Mouse (Mus musculus) CH12.LX (cell line): ENCODE data around the gene Olfr1137. TPM values are rescaled to one million over a fixed set of nuclear protein-coding genes. Genes with fewer than 3 reads are reported as not detected.

ENCODE experiments used
- DNase-seq: peaks from one replicate; pipeline ENCODE4 v3.0.0-alpha.2; 2013; ENCODE audit errors: extremely low read depth
- H3K27ac ChIP-seq: 2 replicates; pipeline ENCODE4 v1.5.1; 2012; ENCODE audit warnings: low read depth, mild to moderate bottlenecking, control low read depth, moderate library complexity; ENCODE audit not compliant: insufficient read depth
- H3K27me3 ChIP-seq: replicated peaks from 2 replicates; pipeline ENCODE3; 2012; ENCODE audit warnings: inconsistent platforms
- H3K36me3 ChIP-seq, 2 experiments: replicated peaks in 1 of 2; 2 replicates each; pipeline versions ENCODE3 to v1.6.1; 2012; ENCODE audit warnings: inconsistent platforms in 1 of 2, low read length in 1 of 2, mild to moderate bottlenecking in 1 of 2, mixed read lengths in 1 of 2, moderate library complexity in 1 of 2; ENCODE audit not compliant: control insufficient read depth in 1 of 2, insufficient read depth in 1 of 2
- H3K4me1 ChIP-seq, 2 experiments: 2 replicates each; pipeline ENCODE4 v1.6.1; 2012; ENCODE audit warnings: inconsistent platforms in 1 of 2, moderate library complexity in 1 of 2; ENCODE audit not compliant: insufficient read depth in 2 of 2, control insufficient read depth in 1 of 2
- H3K4me2 ChIP-seq: 2 replicates; pipeline ENCODE4 v1.6.1; 2012; ENCODE audit warnings: low read depth, mild to moderate bottlenecking, control low read depth; ENCODE audit not compliant: poor library complexity, insufficient read depth, severe bottlenecking
- H3K4me3 ChIP-seq, 3 experiments: fragments of 150-350 bp in 1 of 3; sonication (generic) in 1 of 3; replicated peaks in 1 of 3; 2 replicates each; pipeline versions ENCODE3 to v1.5.1; 2011 to 2012; ENCODE audit warnings: low read depth in 2 of 3, low read length in 2 of 3, mild to moderate bottlenecking in 2 of 3, moderate library complexity in 2 of 3, control low read depth in 1 of 3, improper control_type of control experiment in 1 of 3, inconsistent platforms in 1 of 3, mixed read lengths in 1 of 3; ENCODE audit not compliant: poor library complexity in 1 of 3
- H3K79me2 ChIP-seq: replicated peaks from 2 replicates; pipeline ENCODE4 v1.6.1; 2012; ENCODE audit warnings: mild to moderate bottlenecking, moderate library complexity; ENCODE audit not compliant: control insufficient read depth, poor library complexity, insufficient read depth, severe bottlenecking; ENCODE audit errors: extremely low read depth
- H3K9ac ChIP-seq: 2 replicates; pipeline ENCODE4 v1.6.1; 2012; ENCODE audit warnings: low read depth, mild to moderate bottlenecking, control low read depth, moderate library complexity; ENCODE audit not compliant: insufficient read depth
- H3K9me3 ChIP-seq: replicated peaks from 2 replicates; pipeline ENCODE3; 2012; ENCODE audit warnings: low read length, inconsistent platforms, mixed read lengths
- CHD1 ChIP-seq: IDR thresholded peaks from 2 replicates; pipeline ENCODE4 v1.6.1; 2012; ENCODE audit warnings: low read depth, low read length, improper control_type of control experiment, inconsistent platforms
- ELF1 ChIP-seq: IDR thresholded peaks from 2 replicates; pipeline ENCODE4 v1.6.1; 2014; ENCODE audit warnings: low read depth, mild to moderate bottlenecking, inconsistent platforms, low read length, improper control_type of control experiment
- ETS1 ChIP-seq: conservative IDR thresholded peaks from 2 replicates; pipeline ENCODE4 v1.6.1; 2012; ENCODE audit warnings: low read depth, mild to moderate bottlenecking, inconsistent platforms, low read length, improper control_type of control experiment, moderate library complexity
- HCFC1 ChIP-seq: IDR thresholded peaks from 2 replicates; pipeline ENCODE4 v1.6.1; 2012; ENCODE audit warnings: low read depth, mild to moderate bottlenecking, inconsistent platforms, low read length, improper control_type of control experiment
- IRF4 ChIP-seq: IDR thresholded peaks from 2 replicates; pipeline ENCODE4 v1.6.1; 2014; ENCODE audit warnings: low read depth, mild to moderate bottlenecking, inconsistent platforms, low read length, improper control_type of control experiment
- JUN ChIP-seq: IDR thresholded peaks from 2 replicates; pipeline ENCODE4 v1.6.1; 2011; ENCODE audit warnings: low read depth, mild to moderate bottlenecking, low read length, improper control_type of control experiment, moderate library complexity; ENCODE audit not compliant: insufficient read depth
- MAFK ChIP-seq: IDR thresholded peaks from 2 replicates; pipeline ENCODE4 v1.6.1; 2011; ENCODE audit warnings: low read length, improper control_type of control experiment; ENCODE audit not compliant: insufficient replicate concordance
- MAX ChIP-seq: IDR thresholded peaks from 2 replicates; pipeline ENCODE4 v1.6.1; 2011; ENCODE audit warnings: low read length, improper control_type of control experiment
- MAZ ChIP-seq: IDR thresholded peaks from 2 replicates; pipeline ENCODE4 v1.6.1; 2012; ENCODE audit warnings: low read depth, mild to moderate bottlenecking, inconsistent platforms, low read length, improper control_type of control experiment, moderate library complexity
- MEF2A ChIP-seq: IDR thresholded peaks from 2 replicates; pipeline ENCODE4 v1.6.1; 2014; ENCODE audit warnings: low read depth, mild to moderate bottlenecking, inconsistent platforms, low read length, improper control_type of control experiment, borderline replicate concordance
- MXI1 ChIP-seq: IDR thresholded peaks from 2 replicates; pipeline ENCODE4 v1.6.1; 2011; ENCODE audit warnings: mild to moderate bottlenecking, low read depth, low read length, improper control_type of control experiment
- NELFE ChIP-seq: IDR thresholded peaks from 2 replicates; pipeline ENCODE4 v1.6.1; 2011; ENCODE audit warnings: low read depth, low read length, improper control_type of control experiment
- NRF1 ChIP-seq: IDR thresholded peaks from 2 replicates; pipeline ENCODE4 v1.6.1; 2014; ENCODE audit warnings: low read depth, mild to moderate bottlenecking, inconsistent platforms, low read length, improper control_type of control experiment, moderate library complexity
- PAX5 ChIP-seq: IDR thresholded peaks from 2 replicates; pipeline ENCODE4 v1.6.1; 2012; ENCODE audit warnings: low read length, inconsistent platforms, mixed read lengths
- POLR2A ChIP-seq: IDR thresholded peaks from 2 replicates; pipeline ENCODE4 v1.6.1; 2011; ENCODE audit warnings: low read depth, mild to moderate bottlenecking, improper control_type of control experiment, low read length
- POLR2AphosphoS2 ChIP-seq: IDR thresholded peaks from 2 replicates; pipeline ENCODE4 v1.6.1; 2011; ENCODE audit warnings: low read depth, low read length, improper control_type of control experiment
- RAD21 ChIP-seq: IDR thresholded peaks from 2 replicates; pipeline ENCODE4 v1.6.1; 2011; ENCODE audit warnings: low read depth, mild to moderate bottlenecking, low read length, improper control_type of control experiment, moderate library complexity
- RCOR1 ChIP-seq: conservative IDR thresholded peaks from 2 replicates; pipeline ENCODE4 v1.6.1; 2012; ENCODE audit warnings: low read depth, mild to moderate bottlenecking, inconsistent platforms, low read length, improper control_type of control experiment
- SMC3 ChIP-seq: IDR thresholded peaks from 2 replicates; pipeline ENCODE4 v1.6.1; 2011; ENCODE audit warnings: low read depth, low read length, improper control_type of control experiment
- TBP ChIP-seq: conservative IDR thresholded peaks from 2 replicates; pipeline ENCODE4 v1.6.1; 2011; ENCODE audit warnings: low read depth, low read length, improper control_type of control experiment
- TCF12 ChIP-seq: IDR thresholded peaks from 2 replicates; pipeline ENCODE4 v1.6.1; 2014; ENCODE audit warnings: low read depth, mild to moderate bottlenecking, inconsistent platforms, low read length, improper control_type of control experiment
- UBTF ChIP-seq: IDR thresholded peaks from 2 replicates; pipeline ENCODE4 v1.6.1; 2012; ENCODE audit warnings: low read depth, mild to moderate bottlenecking, inconsistent platforms, low read length, improper control_type of control experiment, moderate library complexity
- ZC3H11A ChIP-seq: IDR thresholded peaks from 2 replicates; pipeline ENCODE4 v1.6.1; 2012; ENCODE audit warnings: low read depth, mild to moderate bottlenecking, inconsistent platforms, low read length, improper control_type of control experiment
- dilution Hi-C: fragments of 300-500 bp; cut with MboI; formaldehyde crosslinking; loops from 2 replicates; pipeline ENCODE4 v1.14.3; 2020; ENCODE audit warnings: low sequenced_read_pairs; ENCODE audit not compliant: extremely low pct_unique_long_range_greater_than_20kb, extremely low pct_ligation_motif_present
- in situ Hi-C: fragments of 300-500 bp; cut with MboI; formaldehyde crosslinking; loops from 3 replicates; pipeline ENCODE4 v1.14.3; 2019; ENCODE audit warnings: low sequenced_read_pairs, low pct_ligation_motif_present, low pct_unique_long_range_greater_than_20kb, mixed read lengths
- polyA plus RNA-seq: library from polyadenylated mRNA; unstranded; fragments of >175 nt; gene quantifications from 2 replicates; pipeline ENCODE4 v1.2.1, GENCODE M21; 2012; ENCODE audit warnings: low read depth; ENCODE audit not compliant: insufficient read length
- total RNA-seq, 2 experiments: library from RNA; depleted of rRNA; stranded (reverse); fragments of 300-350 nt in 1 of 2; fragments of >200 nt in 1 of 2; gene quantifications; 2 replicates each; pipeline ENCODE4 v1.2.3; 2012 to 2014

Gene Olfr1137
- total RNA-seq (2012; rRNA removed): not detected in 2 replicates
- not detected in 2 replicates for total RNA-seq (2014; rRNA removed)
- not detected in 2 replicates for polyA plus RNA-seq

DNA sequence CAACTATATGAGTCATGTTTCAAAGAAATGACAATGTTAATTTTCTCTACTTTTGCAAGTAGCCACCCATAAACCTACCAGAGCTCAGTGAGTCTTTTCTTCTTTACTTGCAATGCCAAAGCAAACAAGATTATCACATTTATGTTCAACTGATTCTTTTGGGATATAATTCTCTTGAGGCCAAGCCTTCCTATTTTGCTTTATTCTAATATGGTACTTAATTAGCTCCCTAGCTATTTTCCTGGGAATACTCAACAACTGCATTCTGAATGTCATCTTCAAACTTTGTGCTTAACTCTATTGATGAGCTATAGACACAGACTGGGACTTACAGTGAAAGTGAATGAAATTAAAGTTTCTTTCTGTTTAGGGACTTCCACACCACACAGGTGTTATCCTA is at the start of gene Olfr1137:
Gene Olfr1137, minus strand, starts transcription at position 101 of the 400 bp plus-strand sequence.
- no peaks in the 10 kb centered on the region for H3K4me1 ChIP-seq
- no peak within 1 kb of the TSS for H3K27ac ChIP-seq
- H3K27me3 ChIP-seq: no peaks in the 10 kb centered on the region
- H3K9me3 ChIP-seq: peaks cover 18% of the 10 kb centered on the region
- TF ChIP-seq MAFK (no peak), UBTF (no peak), ELF1 (no peak), POLR2A (no peak), ETS1 (no peak), TBP (no peak), PAX5 (no peak), NRF1 (no peak), ZC3H11A (no peak), HCFC1 (no peak), RCOR1 (no peak), SMC3 (no peak), RAD21 (no peak), NELFE (no peak), JUN (no peak), MEF2A (no peak), MXI1 (no peak), MAX (no peak), CHD1 (no peak)
- TF ChIP-seq, all 38 proteins: peak for 0
- H3K36me3 ChIP-seq: no peaks in the 10 kb centered on the region
- no peak within 1 kb of the TSS for H3K4me2 ChIP-seq
- no peak within 1 kb of the TSS for H3K4me3 ChIP-seq
- dilution Hi-C loops: no loop called here
- no peaks in the 10 kb centered on the region for H3K79me2 ChIP-seq
- DNase-seq: no peak
- in situ Hi-C loops: no loop called here
- H3K9ac ChIP-seq: no peak within 1 kb of the TSS

DNA sequence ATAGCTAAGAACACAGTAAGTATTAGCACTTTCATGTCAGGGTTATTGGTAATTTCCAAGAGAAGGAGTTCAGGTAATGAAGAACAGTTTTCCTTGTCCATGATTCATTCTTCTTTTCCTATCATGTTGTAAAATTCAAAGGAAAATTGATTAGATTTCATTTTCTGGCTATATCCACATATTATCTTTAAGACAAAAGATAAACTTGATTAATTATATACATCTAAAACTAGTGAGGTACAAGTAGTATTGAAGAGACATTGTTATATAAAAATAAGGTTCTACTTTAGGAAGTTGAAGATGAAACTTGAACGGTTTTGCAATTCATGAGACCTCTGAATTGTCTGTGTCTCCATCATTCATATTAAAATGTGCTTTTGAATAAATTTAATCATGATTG is 40.9 kb upstream of the Olfr1137 start, which contains the start of gene Olfr1141:
Gene Olfr1141, minus strand, starts transcription at position 101 of the 400 bp plus-strand sequence.
- H3K79me2 ChIP-seq: no peaks in the 10 kb centered on the region
- H3K9ac ChIP-seq: no peak within 1 kb of the TSS
- H3K27me3 ChIP-seq: no peaks in the 10 kb centered on the region
- dilution Hi-C loops: no loop called here
- no peak within 1 kb of the TSS for H3K4me2 ChIP-seq
- no peaks in the 10 kb centered on the region for H3K36me3 ChIP-seq
- no peaks in the 10 kb centered on the region for H3K4me1 ChIP-seq
- H3K9me3 ChIP-seq: peaks cover 11% of the 10 kb centered on the region
- no peak within 1 kb of the TSS for H3K27ac ChIP-seq
- no peak for DNase-seq
- TF ChIP-seq RCOR1: no peak
- no peak for TF ChIP-seq TCF12
- TF ChIP-seq PAX5: no peak
- TF ChIP-seq UBTF: no peak
- no peak for TF ChIP-seq POLR2AphosphoS2
- no peak for TF ChIP-seq RAD21
- TF ChIP-seq NELFE: no peak
- no peak for TF ChIP-seq IRF4
- TF ChIP-seq TBP: no peak
- TF ChIP-seq MAZ: no peak
- no peak for TF ChIP-seq JUN
- TF ChIP-seq, all 38 proteins: peak for 0
- no peak within 1 kb of the TSS for H3K4me3 ChIP-seq
- in situ Hi-C loops: no loop called here
